Mouse (Mus musculus): ENCODE results near the gene Ccdc105.

Gene Ccdc105

GRCm38 (mm10) chr10:78715156-78715555 is 37.7 kb downstream of the Ccdc105 start:
- DNase-seq (ENCODE audit: low spot score in 2 of 2) = no peak

- no peak for DNase-seq (ENCODE audit: low spot score in 2 of 2)
These were observed 38.7 kb downstream of the Ccdc105 start for GRCm38 (mm10) chr10:78714129-78714528.

GRCm38 (mm10) chr10:78710706-78711105 is 42.2 kb downstream of the Ccdc105 start:
- DNase-seq (ENCODE audit: low spot score in 2 of 2) = no peak

- no peak for DNase-seq (ENCODE audit: low spot score in 2 of 2)
These were observed 52.0 kb downstream of the Ccdc105 start for GRCm38 (mm10) chr10:78700881-78701280.

Data from left cerebral cortex, adult 9 months (tissue).